Mouse (Mus musculus): ENCODE measurements around the gene Gal3st2b. TPM values are rescaled to one million over a fixed set of nuclear protein-coding genes. Genes with fewer than 3 reads are reported as not detected.
A peak's percentile ranks its signal among the peaks of the same experiment; 100 is the strongest.
"Not testable (repeated sequence)": the region's sequence is repeated elsewhere in the genome, so short reads cannot be mapped to it uniquely, and the experiment has no call there.

Gal3st2b gene
- polyA plus RNA-seq, 1 experiment from 2014 or later = not detected

DNA sequence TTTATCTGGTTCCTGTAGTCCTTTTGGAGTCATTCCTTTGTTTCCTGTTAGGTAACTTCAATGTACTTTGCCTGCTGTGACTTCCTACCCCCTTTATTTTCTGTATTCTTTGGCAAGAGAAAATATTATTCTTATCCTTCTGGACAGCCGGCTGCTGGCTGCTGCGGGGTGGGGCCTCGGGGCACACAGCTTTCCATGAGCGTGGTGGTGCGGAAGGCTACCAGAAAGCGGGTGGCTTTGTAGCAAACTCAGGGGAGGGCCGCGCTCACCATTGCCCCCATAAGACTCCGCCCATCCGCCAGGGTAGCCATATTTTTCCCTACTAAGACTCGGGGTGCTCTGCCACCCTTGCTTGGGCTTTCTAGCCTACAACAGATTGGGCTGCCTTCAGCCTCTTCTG, 31.0 kb downstream of the Gal3st2b start:
- not testable (repeated sequence) for H3K27ac ChIP-seq (ENCODE audit: low read depth); H3K9me3 ChIP-seq (ENCODE audit: control insufficient read depth, low read length); H3K4me1 ChIP-seq (replicated peaks; ENCODE audit: control insufficient read depth, insufficient read depth, low read length); H3K36me3 ChIP-seq (ENCODE audit: control insufficient read depth, insufficient read depth, low read length); DNase-seq (ENCODE audit: low spot score); H3K4me3 ChIP-seq (ENCODE audit: low read depth, low read length); H3K4me2 ChIP-seq (ENCODE audit: low read length); H3K9ac ChIP-seq (ENCODE audit: low read length); H3K27me3 ChIP-seq (replicated peaks; ENCODE audit: control insufficient read depth, insufficient read depth, low read length)
- no CpG with 5 or more reads among the region's 11 CpGs for WGBS
- 0 out of 2 replicates have a peak, but pooled peaks have one; percentile 15 for ATAC-seq (replicated peaks; ENCODE audit: low FRiP score, low TSS enrichment, low read depth)

DNA sequence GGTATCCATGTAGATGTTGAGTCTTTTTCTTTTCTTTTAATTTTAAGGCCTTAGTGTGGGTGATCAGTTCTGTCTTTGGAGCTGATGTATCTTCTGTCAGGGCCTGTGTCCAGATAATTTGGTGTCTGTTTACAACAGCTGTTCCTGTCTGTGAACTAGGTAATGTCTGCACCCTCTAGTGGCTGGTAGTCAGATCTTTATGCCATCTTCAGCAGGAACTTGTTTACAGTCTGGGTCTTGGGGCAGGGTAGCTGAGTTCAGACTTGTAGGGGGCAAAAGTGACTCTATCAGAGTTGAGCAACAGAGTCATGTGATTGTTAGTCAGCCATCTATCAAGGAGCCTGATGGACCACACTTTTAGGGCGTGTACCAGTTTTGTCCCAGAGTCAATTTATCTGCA, 48.4 kb downstream of the Gal3st2b start:
- H3K4me1 ChIP-seq (replicated peaks; ENCODE audit: control insufficient read depth, insufficient read depth, low read length); ATAC-seq (replicated peaks; ENCODE audit: low FRiP score, low TSS enrichment, low read depth); H3K27me3 ChIP-seq (replicated peaks; ENCODE audit: control insufficient read depth, insufficient read depth, low read length); H3K27ac ChIP-seq (ENCODE audit: low read depth); H3K9me3 ChIP-seq (ENCODE audit: control insufficient read depth, low read length); H3K9ac ChIP-seq (ENCODE audit: low read length); H3K36me3 ChIP-seq (ENCODE audit: control insufficient read depth, insufficient read depth, low read length); H3K4me2 ChIP-seq (ENCODE audit: low read length); DNase-seq (ENCODE audit: low spot score); H3K4me3 ChIP-seq (ENCODE audit: low read depth, low read length): not testable (repeated sequence)
- WGBS = no CpG with 5 or more reads among the region's 1 CpGs

DNA sequence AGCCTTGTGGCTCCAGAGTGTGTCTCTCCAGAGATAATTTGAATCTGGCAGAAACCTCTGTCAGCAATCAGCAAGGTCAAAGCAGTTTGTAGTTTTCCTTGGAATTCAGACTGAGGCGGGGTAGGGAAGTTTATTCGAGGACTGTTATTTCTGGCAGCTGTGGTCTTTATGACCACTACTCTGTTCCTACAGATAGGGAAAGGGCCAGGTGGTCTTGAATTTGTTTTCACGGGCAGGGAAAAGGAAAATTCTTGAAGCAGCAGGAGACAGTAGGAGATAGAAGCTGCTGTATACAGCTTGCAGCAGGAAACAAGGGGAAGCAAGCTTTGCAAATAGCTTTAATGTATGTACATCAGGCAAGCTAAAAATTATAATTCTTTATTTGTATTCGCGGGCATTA, 52.3 kb downstream of the Gal3st2b start:
- H3K27ac ChIP-seq (ENCODE audit: low read depth); DNase-seq (ENCODE audit: low spot score); H3K4me3 ChIP-seq (ENCODE audit: low read depth, low read length); H3K9me3 ChIP-seq (ENCODE audit: control insufficient read depth, low read length); H3K36me3 ChIP-seq (ENCODE audit: control insufficient read depth, insufficient read depth, low read length); H3K9ac ChIP-seq (ENCODE audit: low read length); H3K4me1 ChIP-seq (replicated peaks; ENCODE audit: control insufficient read depth, insufficient read depth, low read length); H3K4me2 ChIP-seq (ENCODE audit: low read length); ATAC-seq (replicated peaks; ENCODE audit: low FRiP score, low TSS enrichment, low read depth); H3K27me3 ChIP-seq (replicated peaks; ENCODE audit: control insufficient read depth, insufficient read depth, low read length): not testable (repeated sequence)
- 29% methylated on average over 2 of the region's 5 CpGs for WGBS

DNA sequence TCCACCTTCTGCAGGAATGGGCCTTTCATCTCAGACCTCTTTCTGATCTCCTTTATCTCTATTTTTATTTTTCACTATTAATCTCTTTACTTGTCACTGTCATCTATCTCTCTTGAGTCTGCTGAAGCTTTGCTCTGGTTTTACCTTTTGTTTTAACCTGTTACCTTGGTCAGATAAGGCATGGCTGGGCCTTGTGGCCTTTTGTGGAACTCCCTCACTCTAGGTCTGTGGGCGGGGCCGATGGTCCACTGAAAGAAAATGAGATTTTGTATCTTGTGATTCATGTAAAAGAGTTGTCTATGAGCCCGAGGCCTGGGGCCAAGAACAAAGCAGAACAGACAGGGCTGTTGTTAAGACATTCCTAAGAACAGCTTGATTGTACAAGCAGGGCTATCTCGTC, 52.7 kb downstream of the Gal3st2b start:
- H3K27ac ChIP-seq (ENCODE audit: low read depth); DNase-seq (ENCODE audit: low spot score); H3K4me3 ChIP-seq (ENCODE audit: low read depth, low read length); H3K4me1 ChIP-seq (replicated peaks; ENCODE audit: control insufficient read depth, insufficient read depth, low read length); H3K27me3 ChIP-seq (replicated peaks; ENCODE audit: control insufficient read depth, insufficient read depth, low read length); H3K9me3 ChIP-seq (ENCODE audit: control insufficient read depth, low read length); H3K36me3 ChIP-seq (ENCODE audit: control insufficient read depth, insufficient read depth, low read length); ATAC-seq (replicated peaks; ENCODE audit: low FRiP score, low TSS enrichment, low read depth); H3K9ac ChIP-seq (ENCODE audit: low read length); H3K4me2 ChIP-seq (ENCODE audit: low read length): not testable (repeated sequence)
- no CpG with 5 or more reads among the region's 4 CpGs for WGBS

DNA sequence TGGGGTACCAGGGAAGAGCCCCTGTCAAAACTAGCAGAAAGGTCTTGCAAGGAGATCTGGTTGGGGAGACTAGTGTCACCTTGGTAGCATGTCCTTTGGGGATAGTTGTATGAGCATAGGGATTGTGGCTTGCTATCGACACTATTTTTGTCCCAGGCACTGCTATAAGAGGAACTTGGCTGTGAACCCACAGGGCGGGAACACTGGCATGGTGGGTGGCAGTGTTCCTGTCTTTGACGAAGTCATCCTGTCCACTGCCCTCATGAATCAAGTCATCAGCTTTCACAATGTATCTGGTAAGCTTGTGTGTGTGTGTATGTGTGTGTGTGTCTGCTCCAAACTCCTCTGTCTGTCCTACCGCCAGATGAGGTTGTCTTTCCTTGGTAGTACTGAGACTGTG, 57.7 kb downstream of the Gal3st2b start:
- not testable (repeated sequence) for ATAC-seq (replicated peaks; ENCODE audit: low FRiP score, low TSS enrichment, low read depth); H3K27me3 ChIP-seq (replicated peaks; ENCODE audit: control insufficient read depth, insufficient read depth, low read length); DNase-seq (ENCODE audit: low spot score); H3K4me3 ChIP-seq (ENCODE audit: low read depth, low read length); H3K9ac ChIP-seq (ENCODE audit: low read length); H3K27ac ChIP-seq (ENCODE audit: low read depth); H3K4me1 ChIP-seq (replicated peaks; ENCODE audit: control insufficient read depth, insufficient read depth, low read length); H3K4me2 ChIP-seq (ENCODE audit: low read length); H3K36me3 ChIP-seq (ENCODE audit: control insufficient read depth, insufficient read depth, low read length); H3K9me3 ChIP-seq (ENCODE audit: control insufficient read depth, low read length)
- WGBS = 100% methylated on average over 1 of the region's 4 CpGs

DNA sequence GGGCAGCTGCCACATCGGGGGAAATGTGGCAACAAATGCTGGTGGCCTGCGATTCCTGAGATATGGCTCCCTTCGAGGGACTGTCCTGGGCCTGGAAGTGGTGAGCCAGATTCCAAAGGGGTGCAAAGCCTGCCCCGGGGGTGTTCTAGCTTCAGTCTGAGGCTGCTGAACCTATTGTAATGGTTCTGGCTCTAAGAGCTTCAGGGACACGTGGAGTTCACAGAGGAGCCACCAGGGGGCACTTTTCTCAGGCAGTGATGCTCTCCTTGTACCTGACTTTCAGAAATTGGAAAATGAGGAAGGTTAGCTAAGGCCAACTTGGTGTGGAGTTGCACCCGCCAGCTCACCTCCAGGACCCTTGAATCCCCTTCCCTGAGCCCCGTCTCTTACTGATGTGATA, 60.2 kb downstream of the Gal3st2b start:
- not testable (repeated sequence) for H3K9ac ChIP-seq (ENCODE audit: low read length); H3K27me3 ChIP-seq (replicated peaks; ENCODE audit: control insufficient read depth, insufficient read depth, low read length); H3K36me3 ChIP-seq (ENCODE audit: control insufficient read depth, insufficient read depth, low read length); H3K4me2 ChIP-seq (ENCODE audit: low read length); H3K4me1 ChIP-seq (replicated peaks; ENCODE audit: control insufficient read depth, insufficient read depth, low read length); H3K4me3 ChIP-seq (ENCODE audit: low read depth, low read length); H3K9me3 ChIP-seq (ENCODE audit: control insufficient read depth, low read length); DNase-seq (ENCODE audit: low spot score); H3K27ac ChIP-seq (ENCODE audit: low read depth); ATAC-seq (replicated peaks; ENCODE audit: low FRiP score, low TSS enrichment, low read depth)
- WGBS = no CpG with 5 or more reads among the region's 7 CpGs

DNA sequence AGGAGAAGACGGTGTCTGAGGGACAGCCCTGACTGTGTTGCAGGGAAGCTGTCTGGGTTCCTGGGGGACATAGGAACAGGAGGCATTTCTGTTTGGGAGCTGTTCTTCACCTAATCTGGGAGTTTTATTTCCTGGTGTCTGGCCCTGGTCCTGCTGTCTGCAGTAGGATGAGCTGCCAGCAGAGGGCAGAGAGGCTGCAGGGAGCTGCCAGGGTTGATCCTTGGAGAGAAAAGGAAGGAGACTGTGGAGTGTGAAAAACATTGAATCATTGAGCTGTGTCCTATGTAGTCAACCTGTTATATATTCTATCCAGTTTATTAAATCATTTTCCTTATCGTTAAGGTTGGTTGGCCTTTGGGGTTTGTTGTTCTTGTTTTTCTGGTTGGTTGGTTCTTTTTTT, 62.8 kb downstream of the Gal3st2b start:
- H3K4me2 ChIP-seq (ENCODE audit: low read length); H3K27me3 ChIP-seq (replicated peaks; ENCODE audit: control insufficient read depth, insufficient read depth, low read length); DNase-seq (ENCODE audit: low spot score); H3K36me3 ChIP-seq (ENCODE audit: control insufficient read depth, insufficient read depth, low read length); H3K9ac ChIP-seq (ENCODE audit: low read length); H3K4me3 ChIP-seq (ENCODE audit: low read depth, low read length); H3K9me3 ChIP-seq (ENCODE audit: control insufficient read depth, low read length); H3K27ac ChIP-seq (ENCODE audit: low read depth); H3K4me1 ChIP-seq (replicated peaks; ENCODE audit: control insufficient read depth, insufficient read depth, low read length): not testable (repeated sequence)
- peak; percentile 54; the same call in 1 of the 2 replicates for ATAC-seq (replicated peaks; ENCODE audit: low FRiP score, low TSS enrichment, low read depth)
- no CpG with 5 or more reads among the region's 2 CpGs for WGBS

DNA sequence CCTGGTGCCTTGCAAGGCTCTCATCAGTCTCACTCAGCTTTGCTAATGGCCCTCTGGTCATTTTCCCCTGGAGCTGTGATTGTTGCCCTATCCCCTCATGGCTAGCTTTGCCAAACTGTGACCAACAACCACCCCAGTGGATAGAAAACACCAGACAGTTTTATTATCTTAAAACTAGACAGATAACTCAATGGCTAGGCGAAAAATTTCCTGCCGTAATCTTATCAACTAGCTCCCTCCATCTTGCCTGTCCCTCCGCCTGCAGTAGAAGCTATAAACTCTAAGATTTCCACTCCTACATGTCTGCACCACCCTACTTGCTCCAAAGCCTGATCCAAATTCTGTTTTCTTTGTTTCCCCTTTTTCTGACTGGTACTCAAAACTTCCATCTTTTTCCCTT, 68.1 kb downstream of the Gal3st2b start:
- no peaks in the 10 kb centered on the region for H3K27me3 ChIP-seq (replicated peaks; ENCODE audit: control insufficient read depth, insufficient read depth, low read length)
- no peaks in the 10 kb centered on the region for H3K9me3 ChIP-seq (ENCODE audit: control insufficient read depth, low read length)
- H3K9ac ChIP-seq (ENCODE audit: low read length) = no peak overlapping the region
- H3K4me2 ChIP-seq (ENCODE audit: low read length) = no peak overlapping the region
- H3K27ac ChIP-seq (ENCODE audit: low read depth) = no peak overlapping the region
- H3K36me3 ChIP-seq (ENCODE audit: control insufficient read depth, insufficient read depth, low read length) = no peaks in the 10 kb centered on the region
- 71% methylated on average over 3 of the region's 3 CpGs for WGBS
- H3K4me1 ChIP-seq (replicated peaks; ENCODE audit: control insufficient read depth, insufficient read depth, low read length) = no peaks in the 10 kb centered on the region
- H3K4me3 ChIP-seq (ENCODE audit: low read depth, low read length) = no peak overlapping the region
- ATAC-seq (replicated peaks; ENCODE audit: low FRiP score, low TSS enrichment, low read depth) (no peak), DNase-seq (ENCODE audit: low spot score) (no peak)

DNA sequence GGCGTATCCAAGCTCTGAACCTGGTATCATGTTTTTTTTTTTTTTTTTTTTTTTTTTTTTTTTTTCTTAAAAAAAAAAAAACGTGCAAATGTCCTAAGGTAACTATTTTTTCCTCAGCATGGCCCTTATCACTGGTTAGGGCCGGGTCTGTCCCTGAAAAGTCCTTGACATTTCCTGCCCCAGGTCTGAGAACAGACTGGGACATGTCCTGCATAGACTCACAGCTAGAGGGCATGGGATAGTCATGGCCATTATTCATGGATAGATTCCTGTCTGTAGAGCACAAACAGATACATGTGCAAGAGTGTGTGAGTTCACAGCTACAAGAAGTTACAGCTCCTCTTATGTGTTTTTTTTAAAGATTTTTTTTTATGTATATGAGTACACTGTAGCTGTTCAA, 70.7 kb downstream of the Gal3st2b start:
- no peak overlapping the region for H3K4me2 ChIP-seq (ENCODE audit: low read length)
- WGBS = 70% methylated on average over 3 of the region's 3 CpGs

More for the DNA sequence above, 70.7 kb downstream of the Gal3st2b start:
- H3K36me3 ChIP-seq (ENCODE audit: control insufficient read depth, insufficient read depth, low read length) = no peaks in the 10 kb centered on the region
- no peak overlapping the region for H3K27ac ChIP-seq (ENCODE audit: low read depth)
- H3K4me1 ChIP-seq (replicated peaks; ENCODE audit: control insufficient read depth, insufficient read depth, low read length) = no peaks in the 10 kb centered on the region
- no peak overlapping the region for H3K9ac ChIP-seq (ENCODE audit: low read length)
- H3K9me3 ChIP-seq (ENCODE audit: control insufficient read depth, low read length) = no peaks in the 10 kb centered on the region
- 0 out of 2 replicates have a peak, but pooled peaks have one; percentile 8 for ATAC-seq (replicated peaks; ENCODE audit: low FRiP score, low TSS enrichment, low read depth)
- H3K4me3 ChIP-seq (ENCODE audit: low read depth, low read length) = no peak overlapping the region
- no peaks in the 10 kb centered on the region for H3K27me3 ChIP-seq (replicated peaks; ENCODE audit: control insufficient read depth, insufficient read depth, low read length)
- no peak for DNase-seq (ENCODE audit: low spot score)

Data from intestine, embryonic 14.5 days (tissue).